Mouse (Mus musculus) liver, embryonic 14.5 days (tissue): Measurements from ENCODE around the gene Rngtt. TPM values are rescaled to one million over a fixed set of nuclear protein-coding genes. Genes with fewer than 3 reads are reported as not detected.
"Not testable (repeated sequence)": the region's sequence is repeated elsewhere in the genome, so short reads cannot be mapped to it uniquely, and the experiment has no call there.

Source experiments
- ATAC-seq: fragments of 200-750 bp; cut with Nextera tagmentation; 2 replicates; pipeline ENCODE4 v1.8.0; 2017; ENCODE audit warnings: moderate number of reproducible peaks, mild to moderate bottlenecking, moderate library complexity; ENCODE audit not compliant: insufficient read depth
- DNase-seq, 3 experiments: peaks; one replicate each; pipeline ENCODE4 v3.0.0-alpha.2; 2012 to 2013; ENCODE audit warnings: low read depth in 3 of 3, low spot score in 3 of 3
- H3K27ac ChIP-seq: fragments of 300-500 bp; sonication (generic); 2 replicates; pipeline ENCODE4 v1.5.1; 2014; ENCODE audit warnings: moderate library complexity, mild to moderate bottlenecking, control low read depth, inconsistent platforms
- H3K27me3 ChIP-seq: fragments of 300-500 bp; sonication (generic); 2 replicates; pipeline ENCODE4 v1.6.1; 2014; ENCODE audit warnings: mild to moderate bottlenecking, low read length, moderate library complexity; ENCODE audit not compliant: control insufficient read depth, insufficient read depth
- H3K36me3 ChIP-seq: fragments of 300-500 bp; sonication (generic); replicated peaks from 2 replicates; pipeline ENCODE4 v1.6.1; 2014; ENCODE audit warnings: low read depth; ENCODE audit not compliant: control insufficient read depth, insufficient read depth
- H3K4me1 ChIP-seq, 2 experiments: fragments of 200-500 bp in 1 of 2; fragments of 300-500 bp in 1 of 2; sonication (generic) in 1 of 2; replicated peaks; 2 replicates each; pipeline ENCODE4 v1.6.1; 2012 to 2014; ENCODE audit warnings: antibody characterized with exemption in 1 of 2, inconsistent platforms in 1 of 2, low read length in 1 of 2; ENCODE audit not compliant: control insufficient read depth in 2 of 2, insufficient read depth in 2 of 2
- H3K4me2 ChIP-seq: fragments of 300-500 bp; sonication (generic); 2 replicates; pipeline ENCODE4 v1.6.1; 2014; ENCODE audit warnings: low read depth, mild to moderate bottlenecking, control low read depth, moderate library complexity
- H3K4me3 ChIP-seq, 2 experiments: fragments of 200-500 bp in 1 of 2; fragments of 300-500 bp in 1 of 2; sonication (generic) in 1 of 2; 2 replicates each; pipeline ENCODE4 v1.5.1; 2012 to 2014; ENCODE audit warnings: low read depth in 2 of 2, low read length in 2 of 2, mild to moderate bottlenecking in 2 of 2, control low read depth in 1 of 2, inconsistent platforms in 1 of 2, moderate library complexity in 1 of 2; ENCODE audit not compliant: insufficient read depth in 1 of 2
- H3K9ac ChIP-seq: fragments of 300-500 bp; sonication (generic); replicated peaks from 2 replicates; pipeline ENCODE4 v1.6.1; 2014; ENCODE audit warnings: mild to moderate bottlenecking, control low read depth, moderate library complexity
- H3K9me3 ChIP-seq: fragments of 300-500 bp; sonication (generic); 2 replicates; pipeline ENCODE4 v1.6.1; 2016; ENCODE audit warnings: low read length, mixed read lengths; ENCODE audit not compliant: control insufficient read depth
- CTCF ChIP-seq: IDR thresholded peaks from 2 replicates; pipeline ENCODE4 v1.5.1; 2016; ENCODE audit warnings: antibody characterized with exemption, low read depth, control low read depth
- EP300 ChIP-seq: IDR thresholded peaks from 2 replicates; pipeline ENCODE4 v1.6.1; 2016; ENCODE audit warnings: antibody characterized with exemption, low read depth
- WGBS: fragments of 180-500 bp; shearing (Covaris S2); extraction: QIAGEN DNeasy Blood & Tissue Kit; methylation state at CpG from one replicate; pipeline ENCODE4 v1.1.7; 2014; ENCODE audit not compliant: insufficient replicate concordance; 5-methylcytosine and 5-hydroxymethylcytosine counted together
- polyA plus RNA-seq, 2 experiments: library from polyadenylated mRNA; depleted of rRNA in 1 of 2; stranded (reverse) in 1 of 2; unstranded in 1 of 2; fragments of >200 nt; fragmentation: Nextera tagmentation in 1 of 2; extraction: Ambion mirVana in 1 of 2; gene quantifications; 2 replicates each; pipeline versions ENCODE4 v1.2.1 to v1.2.3; 2012 to 2014

Gene Rngtt
- polyA plus RNA-seq, 2 experiments, result 4.3 to 12.6 TPM

DNA sequence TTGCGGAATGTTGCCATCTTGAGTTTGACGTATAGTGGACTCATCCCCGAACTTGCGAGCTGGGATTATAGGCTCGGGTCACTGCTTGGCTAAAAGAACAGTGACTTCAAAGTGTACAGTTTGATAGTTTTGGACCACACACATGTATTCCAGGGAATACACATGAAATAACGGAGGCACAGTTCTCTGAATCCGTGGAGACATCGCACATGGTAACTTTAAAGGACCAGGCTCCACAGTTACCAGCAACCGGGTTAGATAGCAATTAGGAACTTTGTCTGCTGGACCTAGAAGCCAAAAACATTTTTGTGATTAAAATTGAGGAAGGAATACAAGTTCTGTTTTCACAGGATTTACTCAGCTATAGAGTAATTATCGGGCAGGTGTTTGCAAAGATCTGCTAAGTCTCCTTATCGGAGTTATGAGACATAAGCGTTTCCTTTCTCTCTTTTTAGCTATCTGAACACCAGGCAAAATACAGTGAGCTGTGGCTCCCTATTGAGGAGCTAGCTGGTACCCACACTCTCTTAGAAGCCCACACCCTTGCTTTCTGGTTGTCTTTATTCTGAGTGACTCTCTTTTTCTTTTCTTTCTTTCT lies 828 bp downstream of the Rngtt start:
- DNase-seq, result peak in 1 of 3 experiments; percentile 17
- Histone ChIP-seq H3K36me3 (no peaks in the 10 kb centered on the region), H3K4me1 (peaks cover 11 to 12% of the 10 kb centered on the region in 2 experiments), H3K27ac (peak overlapping the region; percentile 60), H3K9me3 (no peaks in the 10 kb centered on the region), H3K9ac (peak overlapping the region; percentile 89), H3K4me3 (peak overlapping the region; percentile 66 to 92), H3K27me3 (no peaks in the 10 kb centered on the region), H3K4me2 (peak overlapping the region; percentile 93)
- peak; percentile 0; the same call in 1 of the 2 replicates for ATAC-seq
- 5% methylated on average over 12 of the region's 12 CpGs for WGBS
- no peak for TF ChIP-seq EP300

DNA sequence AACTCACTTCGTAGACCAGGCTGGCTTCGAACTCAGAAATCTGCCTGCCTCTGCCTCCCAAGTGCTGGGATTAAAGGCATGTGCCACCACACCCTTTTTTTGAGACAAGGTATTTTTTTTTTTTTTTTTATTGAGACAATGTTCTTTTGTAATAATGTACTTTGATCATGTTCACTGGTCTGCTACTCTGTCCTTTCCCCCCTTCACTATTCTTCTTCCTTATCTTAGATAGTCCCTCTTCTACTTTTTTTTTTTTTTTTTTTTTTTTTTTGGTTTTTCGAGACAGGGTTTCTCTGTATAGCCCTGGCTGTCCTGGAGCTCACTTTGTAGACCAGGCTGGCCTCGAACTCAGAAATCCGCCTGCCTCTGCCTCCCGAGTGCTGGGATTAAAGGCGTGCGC lies 4.0 kb downstream of the Rngtt start:
- not testable (repeated sequence) for H3K9ac ChIP-seq, H3K27me3 ChIP-seq, H3K27ac ChIP-seq, DNase-seq, H3K4me2 ChIP-seq, H3K9me3 ChIP-seq, H3K36me3 ChIP-seq, H3K4me3 ChIP-seq, ATAC-seq
- peaks cover 10 to 12% of the 10 kb centered on the region in 2 experiments for H3K4me1 ChIP-seq
- WGBS, result 91% methylated on average over 6 of the region's 8 CpGs

DNA sequence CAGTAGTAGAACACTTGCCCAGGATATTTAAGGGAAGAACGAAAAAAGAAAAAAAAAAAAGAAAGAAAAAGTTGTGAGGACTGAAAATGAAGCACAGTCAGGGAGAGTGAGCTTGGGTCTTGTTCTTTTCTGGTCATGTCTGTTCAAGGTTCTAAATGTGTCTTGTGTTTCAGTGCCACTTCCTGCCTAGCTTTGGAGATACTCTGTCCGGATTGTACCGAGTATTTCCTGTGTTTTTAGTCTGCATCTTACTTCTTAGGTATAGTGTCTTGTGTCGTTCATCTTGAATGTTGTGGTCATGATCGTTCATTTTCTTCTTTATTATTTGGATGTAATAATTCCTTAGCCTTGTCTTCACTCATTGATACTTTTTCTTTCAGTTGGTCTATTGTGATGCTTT lies 5.7 kb downstream of the Rngtt start:
- Histone ChIP-seq H3K4me3 (no peak overlapping the region), H3K27ac (no peak overlapping the region), H3K9me3 (no peaks in the 10 kb centered on the region), H3K36me3 (no peaks in the 10 kb centered on the region), H3K4me2 (no peak overlapping the region), H3K9ac (no peak overlapping the region), H3K4me1 (peaks cover 6 to 8% of the 10 kb centered on the region in 2 experiments; a peak in 3 of 4 replicates), H3K27me3 (no peaks in the 10 kb centered on the region)
- TF ChIP-seq CTCF (no peak), EP300 (no peak)
- 44% methylated on average over 5 of the region's 5 CpGs for WGBS
- ATAC-seq (no peak), DNase-seq (no peak)

DNA sequence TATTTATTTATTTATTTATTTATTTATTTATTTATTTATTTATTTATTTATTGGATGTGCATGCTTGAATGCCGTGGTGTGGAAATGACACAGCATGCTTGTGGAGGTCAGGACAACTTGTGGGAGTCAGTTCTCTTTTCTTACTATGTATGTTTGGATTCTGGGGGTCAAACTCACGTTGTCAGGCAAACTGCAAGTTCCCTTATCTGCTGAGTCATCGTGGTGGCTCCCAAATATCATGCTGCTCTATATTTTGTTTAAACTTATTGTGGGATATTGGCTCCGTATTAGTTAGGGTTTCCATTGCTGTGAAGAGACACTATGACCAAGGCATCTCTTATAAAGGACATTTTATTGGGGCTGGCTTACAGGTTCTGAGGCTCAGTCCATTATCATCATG lies 21.0 kb downstream of the Rngtt start:
- ATAC-seq (no peak), DNase-seq (peak in 1 of 3 experiments; percentile 20)
- TF ChIP-seq CTCF, result no peak
- TF ChIP-seq EP300, result no peak

DNA sequence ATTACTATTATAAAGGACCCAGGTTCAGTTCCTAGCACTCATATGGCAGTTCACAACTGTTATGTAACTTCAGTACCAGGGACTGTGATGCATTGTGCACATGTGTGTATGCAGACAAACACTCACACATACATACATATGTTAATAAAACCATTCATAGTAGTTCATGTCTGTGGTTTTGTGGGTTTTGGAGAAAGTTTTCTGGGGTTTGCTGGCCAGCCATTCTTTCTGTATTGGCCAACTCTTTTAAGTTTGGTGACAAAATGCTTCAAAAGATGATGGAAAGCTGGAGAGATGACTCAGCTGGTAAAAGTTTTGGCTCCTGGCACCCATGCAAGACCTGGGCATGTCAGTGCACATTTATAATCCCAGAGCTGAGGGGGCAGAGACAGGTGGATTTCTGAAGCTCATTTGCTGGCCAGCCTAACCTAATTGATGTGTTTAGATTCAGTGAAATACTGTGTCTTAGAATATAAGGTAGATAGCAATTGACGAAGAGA lies 22.9 kb downstream of the Rngtt start:
- DNase-seq (no peak), ATAC-seq (no peak)
- Histone ChIP-seq H3K27ac (no peak overlapping the region), H3K9me3 (no peaks in the 10 kb centered on the region), H3K4me3 (no peak overlapping the region), H3K9ac (no peak overlapping the region), H3K4me2 (no peak overlapping the region), H3K4me1 (peaks cover 3 to 6% of the 10 kb centered on the region in 2 experiments; a peak in 2 of 4 replicates), H3K36me3 (peaks cover 18% of the 10 kb centered on the region), H3K27me3 (no peaks in the 10 kb centered on the region)
- 76% methylated on average over 1 of the region's 1 CpGs for WGBS
- TF ChIP-seq CTCF (no peak), EP300 (no peak)

More for the DNA sequence above, 21.0 kb downstream of the Rngtt start:
- no peaks in the 10 kb centered on the region for H3K9me3 ChIP-seq
- H3K4me2 ChIP-seq, result no peak overlapping the region
- H3K36me3 ChIP-seq, result peaks cover 21% of the 10 kb centered on the region
- H3K27ac ChIP-seq, result no peak overlapping the region
- 49% methylated on average over 4 of the region's 4 CpGs for WGBS
- no peak overlapping the region for H3K9ac ChIP-seq
- no peak overlapping the region for H3K4me3 ChIP-seq
- no peaks in the 10 kb centered on the region for H3K27me3 ChIP-seq
- peaks cover 0 to 4% of the 10 kb centered on the region in 2 experiments; a peak in 1 of 4 replicates for H3K4me1 ChIP-seq
